Mouse (Mus musculus) olfactory bulb, adult 2 months (tissue): ENCODE measurements around the gene Pdcd1. TPM values are rescaled to one million over a fixed set of nuclear protein-coding genes. Genes with fewer than 3 reads are reported as not detected.

Experiments
- H3K27ac ChIP-seq: fragments of 200-500 bp; 2 replicates; pipeline ENCODE4 v1.5.1; 2012; ENCODE audit warnings: low read depth, low read length; ENCODE audit not compliant: insufficient read depth
- H3K4me1 ChIP-seq: fragments of 200-500 bp; 2 replicates; pipeline ENCODE4 v1.6.1; 2012; ENCODE audit warnings: low read length; ENCODE audit not compliant: control insufficient read depth, insufficient read depth
- H3K4me3 ChIP-seq: fragments of 200-500 bp; 2 replicates; pipeline ENCODE4 v1.5.1; 2012; ENCODE audit warnings: mild to moderate bottlenecking, low read depth, low read length, moderate library complexity; ENCODE audit not compliant: insufficient read depth
- CTCF ChIP-seq: fragments of 200-500 bp; IDR thresholded peaks from 2 replicates; pipeline ENCODE4 v1.5.1; 2012; ENCODE audit warnings: low read depth, mild to moderate bottlenecking, low read length, moderate library complexity; ENCODE audit not compliant: insufficient read depth
- POLR2A ChIP-seq: fragments of 200-500 bp; IDR thresholded peaks from 2 replicates; pipeline ENCODE4 v1.6.1; 2012; ENCODE audit warnings: mild to moderate bottlenecking, low read depth, low read length, moderate library complexity; ENCODE audit not compliant: insufficient read depth
- WGBS: fragments of 180-500 bp; shearing (Covaris S2); methylation state at CpG from one replicate; pipeline ENCODE4 v1.1.7; 2018; 5-methylcytosine and 5-hydroxymethylcytosine counted together
- polyA plus RNA-seq: library from polyadenylated mRNA; stranded (reverse); fragments of >200 nt; gene quantifications from 2 replicates; pipeline ENCODE4 v1.2.4, GENCODE M21; 2012; ENCODE audit warnings: low replicate concordance; ENCODE audit not compliant: missing spikeins, insufficient read depth, insufficient read length

The Pdcd1 gene
- polyA plus RNA-seq = not detected in 2 replicates

GRCm38 (mm10) chr1:94052373-94052772, at the start of gene Pdcd1:
Pdcd1 (minus strand) TSS chr1:94052553.
- TF ChIP-seq POLR2A (no peak), CTCF (no peak)
- peak within 1 kb of the TSS; percentile 80 for H3K27ac ChIP-seq
- no peak within 1 kb of the TSS for H3K4me3 ChIP-seq
- H3K4me1 ChIP-seq = peaks cover 18% of the 10 kb centered on the region
- WGBS = 75% methylated on average over 6 of the region's 6 CpGs

GRCm38 (mm10) chr1:94091788-94092187, 39.4 kb upstream of the Pdcd1 start:
- 96% methylated on average over 1 of the region's 1 CpGs for WGBS
- H3K4me3 ChIP-seq = no peak overlapping the region
- H3K27ac ChIP-seq = no peak overlapping the region
- H3K4me1 ChIP-seq = no peaks in the 10 kb centered on the region
- TF ChIP-seq POLR2A = no peak
- TF ChIP-seq CTCF = no peak

GRCm38 (mm10) chr1:94086311-94086898, 34.1 kb upstream of the Pdcd1 start:
- Histone ChIP-seq H3K27ac (no peak overlapping the region), H3K4me3 (no peak overlapping the region), H3K4me1 (no peaks in the 10 kb centered on the region)
- 89% methylated on average over 5 of the region's 5 CpGs for WGBS
- no peak for TF ChIP-seq CTCF
- TF ChIP-seq POLR2A = no peak

- Histone ChIP-seq H3K27ac (no peak overlapping the region), H3K4me1 (no peaks in the 10 kb centered on the region), H3K4me3 (no peak overlapping the region)
- 88% methylated on average over 5 of the region's 5 CpGs for WGBS
- TF ChIP-seq POLR2A (no peak), CTCF (no peak)
Measured at GRCm38 (mm10) chr1:94085324-94086105, 33.2 kb upstream of the Pdcd1 start.

- TF ChIP-seq CTCF (no peak), POLR2A (no peak)
- WGBS = 89% methylated on average over 6 of the region's 6 CpGs
- H3K4me1 ChIP-seq = no peaks in the 10 kb centered on the region
Measured at GRCm38 (mm10) chr1:94081761-94082160, 29.4 kb upstream of the Pdcd1 start.

GRCm38 (mm10) chr1:94081191-94081590, 28.8 kb upstream of the Pdcd1 start:
- WGBS = 63% methylated on average over 11 of the region's 11 CpGs
- no peak for TF ChIP-seq POLR2A
- TF ChIP-seq CTCF = no peak
- no peaks in the 10 kb centered on the region for H3K4me1 ChIP-seq
- no peak overlapping the region for H3K27ac ChIP-seq
- no peak overlapping the region for H3K4me3 ChIP-seq

More at GRCm38 (mm10) chr1:94081761-94082160, 29.4 kb upstream of the Pdcd1 start:
- Histone ChIP-seq H3K4me3 (no peak overlapping the region), H3K27ac (no peak overlapping the region)

GRCm38 (mm10) chr1:94080718-94081117, 28.4 kb upstream of the Pdcd1 start:
- WGBS = 59% methylated on average over 15 of the region's 15 CpGs
- no peak overlapping the region for H3K4me3 ChIP-seq

GRCm38 (mm10) chr1:94078835-94079440, 26.6 kb upstream of the Pdcd1 start:
- TF ChIP-seq POLR2A (no peak), CTCF (peak; percentile 80)
- no peak overlapping the region for H3K27ac ChIP-seq
- 4% methylated on average over 9 of the region's 9 CpGs for WGBS
- H3K4me3 ChIP-seq = no peak overlapping the region
- no peaks in the 10 kb centered on the region for H3K4me1 ChIP-seq

More at GRCm38 (mm10) chr1:94080718-94081117, 28.4 kb upstream of the Pdcd1 start:
- no peak for TF ChIP-seq POLR2A
- no peak for TF ChIP-seq CTCF
- no peak overlapping the region for H3K27ac ChIP-seq
- no peaks in the 10 kb centered on the region for H3K4me1 ChIP-seq

- 62% methylated on average over 3 of the region's 3 CpGs for WGBS
Measured at GRCm38 (mm10) chr1:94078314-94078713, 26.0 kb upstream of the Pdcd1 start.

More at GRCm38 (mm10) chr1:94078314-94078713, 26.0 kb upstream of the Pdcd1 start:
- no peak overlapping the region for H3K27ac ChIP-seq
- TF ChIP-seq CTCF (no peak), POLR2A (no peak)
- no peaks in the 10 kb centered on the region for H3K4me1 ChIP-seq
- no peak overlapping the region for H3K4me3 ChIP-seq
